Mouse (Mus musculus) cerebellum, postnatal 14 days (tissue): ENCODE measurements around the gene Gm21698.
"Not testable (repeated sequence)": the region's sequence is repeated elsewhere in the genome, so short reads cannot be mapped to it uniquely, and the experiment has no call there.

Source experiments
- DNase-seq, 2 experiments: peaks; one replicate each; pipeline ENCODE4 v3.0.0; 2021; ENCODE audit warnings: mixed read lengths in 2 of 2

The Gm21698 gene

DNA sequence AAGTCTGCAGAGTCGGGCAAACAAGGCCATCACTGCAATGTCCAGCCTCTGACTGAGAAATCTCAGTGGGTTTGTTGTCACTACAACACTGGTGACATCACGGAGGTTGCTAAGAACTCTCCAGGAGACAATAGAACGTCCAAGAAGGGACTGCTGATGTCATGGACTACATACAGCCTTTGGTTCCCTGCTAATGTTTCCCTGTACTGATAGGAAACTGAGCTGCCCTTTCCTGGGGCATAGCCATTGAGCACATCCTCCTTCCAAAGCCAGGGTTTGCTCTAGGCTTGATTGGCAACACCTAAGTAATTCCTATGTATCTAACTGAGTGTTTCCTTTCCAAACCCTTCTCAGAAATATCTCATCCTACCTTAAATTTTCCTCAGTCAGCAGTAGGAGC lies at the start of gene Gm21698:
Gm21698 (minus strand) TSS at position 101 of the 400 bp plus-strand sequence.
- not testable (repeated sequence) for DNase-seq

DNA sequence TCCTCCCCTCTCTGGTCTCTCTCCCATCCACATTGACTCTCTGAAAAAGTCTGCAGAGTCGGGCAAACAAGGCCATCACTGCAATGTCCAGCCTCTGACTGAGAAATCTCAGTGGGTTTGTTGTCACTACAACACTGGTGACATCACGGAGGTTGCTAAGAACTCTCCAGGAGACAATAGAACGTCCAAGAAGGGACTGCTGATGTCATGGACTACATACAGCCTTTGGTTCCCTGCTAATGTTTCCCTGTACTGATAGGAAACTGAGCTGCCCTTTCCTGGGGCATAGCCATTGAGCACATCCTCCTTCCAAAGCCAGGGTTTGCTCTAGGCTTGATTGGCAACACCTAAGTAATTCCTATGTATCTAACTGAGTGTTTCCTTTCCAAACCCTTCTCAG lies 34.4 kb upstream of the Gm21698 start, which contains the start of gene Gm5862:
Gm5862 (minus strand) TSS at position 101 of the 400 bp plus-strand sequence.
- not testable (repeated sequence) for DNase-seq

DNA sequence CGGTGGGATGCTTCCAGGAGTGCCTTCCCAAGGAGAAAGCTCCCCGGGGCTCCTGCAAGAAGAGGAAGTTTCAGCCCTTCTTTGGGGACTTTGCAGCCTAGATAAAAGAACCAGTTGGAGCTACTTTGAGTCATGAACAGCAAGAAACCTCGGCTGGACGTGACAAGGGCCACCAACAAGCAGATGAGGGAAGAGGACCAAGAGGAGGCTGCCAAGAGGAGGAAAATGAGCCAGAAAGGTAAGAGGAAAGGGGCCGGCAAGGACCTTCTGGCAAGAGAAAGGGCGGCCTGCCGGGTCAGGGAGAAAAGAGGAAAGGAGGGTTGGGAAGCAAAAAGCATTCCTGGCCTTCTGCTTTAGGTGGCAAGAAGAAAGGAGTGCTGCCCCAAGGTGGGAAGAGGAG lies 19.2 kb upstream of the Gm21698 start:
- DNase-seq = peak; percentile 11 to 68

DNA sequence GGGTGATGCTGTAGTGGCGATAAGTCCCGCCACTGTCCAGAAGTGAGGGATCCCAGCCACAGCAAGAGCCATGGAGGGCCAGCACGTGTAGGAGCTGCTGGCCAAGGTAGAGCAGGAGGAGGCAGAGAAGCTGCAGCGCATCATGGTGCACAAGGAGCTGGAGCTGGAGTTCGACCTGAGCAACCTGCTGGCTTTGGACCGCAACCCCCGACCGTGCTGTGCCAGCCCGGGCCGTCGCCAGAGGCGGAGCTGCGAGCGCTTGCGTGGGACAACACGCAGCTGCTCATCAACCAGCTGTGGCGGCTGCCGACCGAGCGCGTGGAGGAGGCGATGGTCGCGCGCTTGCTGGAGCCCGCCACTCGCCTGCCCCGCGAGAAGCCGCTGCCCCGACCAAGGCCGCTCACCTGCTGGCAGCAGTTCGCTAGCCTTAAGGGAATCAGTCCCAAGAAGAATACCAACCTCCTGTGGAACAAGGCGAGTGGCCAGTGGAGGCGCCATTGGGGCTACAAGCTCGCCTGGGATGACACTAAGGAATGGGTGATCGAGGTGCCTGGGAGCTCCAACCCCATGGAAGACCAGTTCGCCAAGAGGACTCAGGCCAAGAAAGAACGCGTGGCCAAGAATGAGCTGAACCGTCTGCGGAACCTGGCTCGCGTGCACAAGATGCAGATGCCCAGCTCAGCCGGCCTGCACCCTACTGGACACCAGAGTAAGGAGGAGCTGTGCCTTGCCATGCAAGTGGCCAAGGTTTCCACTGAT lies 18.7 kb upstream of the Gm21698 start:
- DNase-seq = peak; percentile 74 to 85

DNA sequence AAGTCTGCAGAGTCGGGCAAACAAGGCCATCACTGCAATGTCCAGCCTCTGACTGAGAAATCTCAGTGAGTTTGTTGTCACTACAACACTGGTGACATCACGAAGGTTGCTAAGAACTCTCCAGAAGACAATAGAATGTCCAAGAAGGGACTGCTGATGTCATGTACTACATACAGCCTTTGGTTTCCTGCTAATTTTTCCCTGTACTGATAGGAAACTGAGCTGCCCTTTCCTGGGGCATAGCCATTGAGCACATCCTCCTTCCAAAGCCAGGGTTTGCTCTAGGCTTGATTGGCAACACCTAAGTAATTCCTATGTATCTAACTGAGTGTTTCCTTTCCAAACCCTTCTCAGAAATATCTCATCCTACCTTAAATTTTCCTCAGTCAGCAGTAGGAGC lies 16.2 kb upstream of the Gm21698 start, which contains the start of gene Gm1979:
Gm1979 (minus strand) TSS at position 101 of the 400 bp plus-strand sequence.
- not testable (repeated sequence) for DNase-seq

DNA sequence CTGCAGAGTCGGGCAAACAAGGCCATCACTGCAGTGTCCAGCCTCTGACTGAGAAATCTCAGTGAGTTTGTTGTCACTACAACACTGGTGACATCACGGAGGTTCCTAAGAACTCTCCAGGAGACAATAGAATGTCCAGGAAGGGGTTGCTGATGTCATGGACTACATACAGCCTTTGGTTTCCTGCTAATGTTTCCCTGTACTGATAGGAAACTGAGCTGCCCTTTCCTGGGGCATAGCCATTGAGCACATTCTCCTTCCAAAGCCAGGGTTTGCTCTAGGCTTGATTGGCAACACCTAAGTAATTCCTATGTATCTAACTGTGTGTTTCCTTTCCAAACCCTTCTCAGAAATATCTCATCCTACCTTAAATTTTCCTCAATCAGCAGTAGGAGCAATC lies 15.9 kb downstream of the Gm21698 start, which contains the start of gene Gm21680:
Gm21680 (minus strand) TSS at position 101 of the 400 bp plus-strand sequence.
- DNase-seq = not testable (repeated sequence)

DNA sequence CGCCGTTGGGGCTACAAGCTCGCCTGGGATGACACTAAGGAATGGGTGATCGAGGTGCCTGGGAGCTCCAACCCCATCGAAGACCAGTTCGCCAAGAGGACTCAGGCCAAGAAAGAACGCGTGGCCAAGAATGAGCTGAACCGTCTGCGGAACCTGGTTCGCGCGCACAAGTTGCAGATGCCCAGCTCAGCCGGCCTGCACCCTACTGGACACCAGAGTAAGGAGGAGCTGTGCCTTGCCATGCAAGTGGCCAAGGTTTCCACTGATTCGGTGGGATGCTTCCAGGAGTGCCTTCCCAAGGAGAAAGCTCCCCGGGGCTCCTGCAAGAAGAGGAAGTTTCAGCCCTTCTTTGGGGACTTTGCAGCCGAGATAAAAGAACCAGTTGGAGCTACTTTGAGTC lies 31.4 kb downstream of the Gm21698 start:
- DNase-seq = peak; percentile 3 to 5

DNA sequence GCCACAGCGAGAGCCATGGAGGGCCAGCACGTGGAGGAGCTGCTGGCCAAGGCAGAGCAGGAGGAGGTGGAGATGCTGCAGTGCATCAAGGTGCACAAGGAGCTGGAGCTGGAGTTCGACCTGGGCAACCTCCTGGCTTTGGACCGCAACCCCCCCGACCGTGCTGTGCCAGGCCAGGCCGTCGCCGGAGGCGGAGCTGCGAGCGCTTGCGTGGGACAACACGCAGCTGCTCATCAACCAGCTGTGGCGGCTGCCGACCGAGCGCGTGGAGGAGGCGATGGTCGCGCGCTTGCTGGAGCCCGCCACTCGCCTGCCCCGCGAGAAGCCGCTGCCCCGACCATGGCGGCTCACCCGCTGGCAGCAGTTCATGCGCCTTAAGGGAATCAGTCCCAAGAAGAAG lies 31.8 kb downstream of the Gm21698 start:
- peak; percentile 8 to 11 for DNase-seq

DNA sequence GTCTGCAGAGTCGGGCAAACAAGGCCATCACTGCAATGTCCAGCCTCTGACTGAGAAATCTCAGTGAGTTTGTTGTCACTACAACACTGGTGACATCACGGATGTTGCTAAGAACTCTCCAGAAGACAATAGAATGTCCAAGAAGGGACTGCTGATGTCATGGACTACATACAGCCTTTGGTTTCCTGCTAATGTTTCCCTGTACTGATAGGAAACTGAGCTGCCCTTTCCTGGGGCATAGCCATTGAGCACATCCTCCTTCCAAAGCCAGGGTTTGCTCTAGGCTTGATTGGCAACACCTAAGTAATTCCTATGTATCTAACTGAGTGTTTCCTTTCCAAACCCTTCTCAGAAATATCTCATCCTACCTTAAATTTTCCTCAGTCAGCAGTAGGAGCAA lies 34.1 kb downstream of the Gm21698 start, which contains the start of gene Gm21671:
Gm21671 (minus strand) TSS at position 101 of the 400 bp plus-strand sequence.
- not testable (repeated sequence) for DNase-seq

DNA sequence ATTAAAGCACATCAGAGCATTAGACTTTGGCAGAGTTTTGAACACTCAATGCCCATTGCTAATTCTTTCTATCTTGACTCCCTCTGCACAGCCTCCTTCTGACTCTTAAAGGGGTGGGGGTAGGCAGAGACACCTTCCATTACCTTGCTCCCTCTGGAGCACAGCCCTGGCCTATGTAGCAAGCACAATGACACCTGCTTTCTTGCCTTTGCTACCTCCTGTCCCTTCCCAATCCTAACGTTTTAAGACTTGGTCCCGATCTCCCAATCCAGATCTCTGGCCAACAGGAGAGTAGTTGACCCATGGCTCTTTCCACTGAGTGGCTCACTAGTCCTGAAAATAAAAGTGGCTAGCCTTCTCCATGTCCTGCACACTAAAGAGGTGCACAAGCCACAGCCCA lies 43.1 kb downstream of the Gm21698 start:
- DNase-seq = not testable (repeated sequence)

DNA sequence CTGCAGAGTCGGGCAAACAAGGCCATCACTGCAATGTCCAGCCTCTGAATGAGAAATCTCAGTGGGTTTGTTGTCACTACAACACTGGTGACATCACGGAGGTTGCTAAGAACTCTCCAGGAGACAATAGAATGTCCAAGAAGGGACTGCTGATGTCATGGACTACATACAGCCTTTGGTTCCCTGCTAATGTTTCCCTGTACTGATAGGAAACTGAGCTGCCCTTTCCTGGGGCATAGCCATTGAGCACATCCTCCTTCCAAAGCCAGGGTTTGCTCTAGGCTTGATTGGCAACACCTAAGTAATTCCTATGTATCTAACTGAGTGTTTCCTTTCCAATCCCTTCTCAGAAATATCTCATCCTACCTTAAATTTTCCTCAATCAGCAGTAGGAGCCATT lies 46.2 kb downstream of the Gm21698 start, which contains the start of gene Gm21663:
Gm21663 (minus strand) TSS at position 101 of the 400 bp plus-strand sequence.
- not testable (repeated sequence) for DNase-seq
